Mouse (Mus musculus) gastrocnemius, postnatal 10 days (tissue): ENCODE measurements around the gene Mcm8. TPM values are rescaled to one million over a fixed set of nuclear protein-coding genes. Genes with fewer than 3 reads are reported as not detected.

Source experiments
- DNase-seq: peaks from one replicate; pipeline ENCODE4 v3.0.0; 2021; ENCODE audit warnings: mixed read lengths
- total RNA-seq, 2 experiments: library from RNA; stranded (reverse); gene quantifications; 2 replicates each; pipeline ENCODE4 v1.2.3; 2021

Gene Mcm8
- total RNA-seq, 2 experiments from 2014 or later, result 1.5 to 2.1 TPM

GRCm38 (mm10) chr2:132873657-132874326 is 57.9 kb downstream of the Mcm8 start:
- no peak for DNase-seq

GRCm38 (mm10) chr2:132876991-132877390 is 61.0 kb downstream of the Mcm8 start:
- DNase-seq, result no peak

GRCm38 (mm10) chr2:132879261-132880044 is 63.5 kb downstream of the Mcm8 start:
- peak; percentile 50 for DNase-seq

- DNase-seq, result no peak
These were observed 65.1 kb downstream of the Mcm8 start, which contains the start of gene Lrrn4 for GRCm38 (mm10) chr2:132880844-132881645. Lrrn4 (minus strand) TSS chr2:132880891.

- DNase-seq, result no peak
These were observed 68.5 kb downstream of the Mcm8 start for GRCm38 (mm10) chr2:132884303-132884967.

- DNase-seq, result no peak
These were observed 69.4 kb downstream of the Mcm8 start for GRCm38 (mm10) chr2:132885312-132885711.

Other genes starting within 250 kb of the Mcm8 start
- gene Gpcpd1, start 228.4 kb upstream of the Mcm8 start, total RNA-seq, result 10 to 100 TPM; 72.0 to 72.4 TPM
- gene Shld1, start 129.2 kb upstream of the Mcm8 start, total RNA-seq, result 1 to 10 TPM; 3.6 to 5.7 TPM
- gene Chgb, start 34.9 kb upstream of the Mcm8 start, total RNA-seq, result under 1 TPM; 0.42 to 0.52 TPM
- gene Trmt6, start 86 bp upstream of the Mcm8 start, total RNA-seq, result 1 to 10 TPM; 7.9 to 9.8 TPM
- gene Crls1, start 30.5 kb downstream of the Mcm8 start, total RNA-seq, result 10 to 100 TPM; 17.1 to 19.0 TPM
- under 1 TPM; 0.07 to 0.09 TPM for gene Lrrn4, start 64.8 kb downstream of the Mcm8 start, total RNA-seq
- gene Fermt1, start 129.8 kb downstream of the Mcm8 start, total RNA-seq, result not detected